Mouse (Mus musculus) retina, postnatal 1 day (tissue): ENCODE measurements around the gene Snrpg.
"Not testable (repeated sequence)": the region's sequence is repeated elsewhere in the genome, so short reads cannot be mapped to it uniquely, and the experiment has no call there.

Experiments
- DNase-seq: peaks from one replicate; pipeline ENCODE4 v3.0.0-alpha.2; 2012

Gene Snrpg

DNA sequence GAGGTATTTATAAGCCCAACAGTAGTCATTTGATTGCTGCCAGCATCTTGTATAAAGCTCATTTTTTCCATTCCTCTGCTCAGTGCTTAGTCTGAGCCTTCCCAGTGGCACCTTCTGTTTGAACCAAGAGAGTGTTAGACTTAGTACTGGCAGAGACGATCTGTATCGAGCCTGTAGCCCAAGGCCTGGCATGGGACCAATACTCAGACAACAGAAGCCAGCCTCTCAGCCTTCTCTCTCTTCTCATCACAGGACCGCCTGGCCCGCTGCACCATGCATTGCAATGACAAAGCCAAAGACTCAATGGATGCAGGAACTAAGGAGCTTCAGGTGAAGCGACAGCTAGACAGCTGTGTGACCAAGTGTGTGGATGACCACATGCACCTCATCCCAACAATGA is 2.6 kb upstream of the Snrpg start:
- no peak for DNase-seq

- DNase-seq, result peak; percentile 19
These were observed 901 bp upstream of the Snrpg start for GRCm38 (mm10) chr6:86370093-86370713.

- DNase-seq, result peak; percentile 98
These were observed 322 bp downstream of the Snrpg start for GRCm38 (mm10) chr6:86371340-86371911.

DNA sequence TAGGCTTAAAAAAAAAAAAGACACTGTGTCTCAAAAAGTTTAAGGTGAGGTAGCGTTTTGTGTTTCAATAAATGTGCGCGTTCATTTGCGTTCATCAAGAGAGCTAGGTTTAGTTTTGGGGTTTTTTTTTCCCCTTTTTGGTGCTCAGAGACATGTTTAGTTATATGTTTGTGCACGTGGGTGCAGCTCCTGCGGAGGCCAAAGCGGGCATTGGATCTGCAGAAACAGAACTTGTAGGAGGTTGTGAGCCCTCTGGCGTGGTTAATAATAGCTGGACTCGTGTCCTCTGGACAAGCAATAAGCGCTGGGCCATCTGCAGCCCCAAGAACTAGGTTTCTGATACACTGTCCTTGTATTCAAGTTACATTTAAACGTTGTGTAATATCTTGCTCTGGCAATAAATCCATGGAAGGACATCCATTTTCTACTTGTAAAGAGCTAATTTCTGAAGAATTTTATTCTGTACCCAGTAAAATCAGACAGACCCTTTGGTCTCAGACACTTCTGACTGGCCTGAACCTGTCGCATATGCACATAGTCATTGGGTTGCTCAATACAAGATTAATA is 929 bp downstream of the Snrpg start:
- no peak for DNase-seq

DNA sequence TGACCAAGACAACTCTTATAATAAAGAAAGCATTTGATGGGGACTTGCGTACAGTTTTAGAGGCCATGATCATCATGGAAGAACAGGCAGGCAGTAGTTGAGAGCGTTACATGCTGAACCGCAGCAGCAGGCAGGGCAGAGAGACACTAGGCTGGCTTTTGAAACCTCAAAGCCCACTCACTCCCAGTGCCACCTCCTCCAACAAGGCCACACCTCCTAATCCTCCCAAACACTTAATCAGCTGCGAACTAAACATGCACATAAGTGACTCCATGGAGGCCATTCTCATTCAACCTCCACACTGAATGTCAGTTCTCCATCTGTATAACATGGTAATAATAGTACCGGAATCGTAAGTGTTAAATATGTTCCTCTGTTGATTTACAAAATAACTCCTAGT is 2.5 kb downstream of the Snrpg start:
- DNase-seq, result no peak

GRCm38 (mm10) chr6:86378341-86378740 is 7.2 kb downstream of the Snrpg start:
- no peak for DNase-seq

- not testable (repeated sequence) for DNase-seq
These were observed 9.0 kb downstream of the Snrpg start for GRCm38 (mm10) chr6:86380112-86380511.

DNA sequence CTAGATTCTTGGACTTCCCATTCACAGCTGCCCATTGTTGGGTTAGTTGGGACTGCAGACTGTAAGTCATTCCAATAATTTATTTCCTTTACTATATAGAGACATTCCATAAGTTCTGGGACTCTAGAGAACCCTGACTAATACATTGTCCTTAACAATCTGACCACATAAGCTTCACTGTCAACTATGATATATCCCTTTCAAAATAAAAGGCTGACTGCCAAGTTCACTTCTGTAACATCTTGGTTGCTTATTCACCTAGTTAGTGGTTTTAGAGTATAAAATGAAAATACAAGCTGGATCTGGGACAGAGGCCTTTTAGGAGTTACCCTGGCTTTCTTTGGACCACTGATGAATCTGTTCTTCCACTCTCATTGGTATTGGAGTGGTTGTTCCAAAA is 11.4 kb downstream of the Snrpg start:
- DNase-seq, result no peak

DNA sequence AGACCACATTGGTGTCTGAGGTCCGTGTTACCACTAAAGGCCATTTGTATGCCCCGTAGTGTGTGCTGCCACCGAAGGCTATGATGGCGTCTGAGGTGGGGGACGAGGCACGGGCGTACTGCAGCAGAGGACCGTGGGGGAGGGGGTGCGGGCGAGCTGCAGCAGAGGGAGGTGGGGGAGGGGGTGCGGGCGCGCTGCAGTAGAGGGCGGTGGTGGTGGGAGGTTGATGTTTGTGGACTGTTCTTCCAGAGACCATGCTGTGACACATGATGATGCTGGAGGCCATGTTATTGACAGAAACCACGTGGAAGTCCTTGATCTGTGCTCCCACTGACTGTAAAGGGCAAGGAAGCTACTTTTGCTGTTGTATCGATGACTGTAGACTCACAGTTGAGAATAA is 12.3 kb downstream of the Snrpg start:
- peak; percentile 9 for DNase-seq

GRCm38 (mm10) chr6:86384692-86385091 is 13.6 kb downstream of the Snrpg start:
- no peak for DNase-seq

GRCm38 (mm10) chr6:86385362-86386104 is 14.4 kb downstream of the Snrpg start:
- DNase-seq, result no peak

DNA sequence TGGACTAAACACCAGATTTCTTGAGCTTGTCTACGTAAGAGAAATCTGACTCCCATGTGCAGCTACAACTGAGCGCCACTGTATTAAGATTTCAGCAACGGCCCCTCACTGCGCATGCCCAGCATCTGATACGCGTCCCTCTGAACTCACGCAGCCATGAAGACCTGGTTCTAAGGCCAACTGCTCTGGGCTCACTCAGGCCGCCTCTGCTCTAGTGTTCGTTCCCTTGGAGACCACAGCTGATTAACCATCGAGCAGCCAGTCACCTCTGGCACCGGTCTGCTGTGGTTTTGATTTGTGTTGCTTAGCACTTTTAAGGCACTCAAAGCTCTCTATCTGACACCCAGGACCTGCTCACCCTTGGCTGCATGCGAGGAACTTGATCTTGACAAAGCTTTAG is 16.2 kb downstream of the Snrpg start:
- no peak for DNase-seq

GRCm38 (mm10) chr6:86388461-86388860 is 17.4 kb downstream of the Snrpg start:
- DNase-seq, result no peak

- DNase-seq, result peak; percentile 25
These were observed 20.2 kb downstream of the Snrpg start for GRCm38 (mm10) chr6:86391326-86391725.

- no peak for DNase-seq
These were observed 22.1 kb downstream of the Snrpg start for GRCm38 (mm10) chr6:86393187-86393586.

- DNase-seq, result no peak
These were observed 23.1 kb downstream of the Snrpg start for GRCm38 (mm10) chr6:86394078-86394720.

DNA sequence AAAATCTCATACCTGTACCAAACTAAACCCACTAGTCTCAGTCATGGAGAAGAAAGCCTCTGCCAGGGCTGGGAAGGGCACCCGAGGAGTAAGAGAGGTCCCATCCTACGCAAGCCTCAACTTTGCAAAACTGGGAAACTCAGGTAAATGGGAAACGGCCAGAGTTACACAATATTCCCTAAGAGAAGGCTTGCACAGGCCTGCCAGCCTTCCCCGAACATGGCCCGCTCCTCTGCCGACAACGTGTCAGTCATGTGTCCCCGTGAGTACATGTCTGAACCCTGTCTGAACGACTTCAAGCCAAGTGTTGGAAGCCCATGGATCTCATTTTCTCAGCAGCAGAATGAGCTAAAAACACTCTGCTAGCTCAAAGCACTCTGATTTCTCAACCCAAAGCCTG is 23.9 kb downstream of the Snrpg start:
- DNase-seq, result no peak

GRCm38 (mm10) chr6:86395969-86396368 is 24.9 kb downstream of the Snrpg start:
- DNase-seq, result no peak

GRCm38 (mm10) chr6:86396581-86397256 is 25.6 kb downstream of the Snrpg start, which contains the start of gene Pcyox1:
Gene Pcyox1 (minus strand): TSS chr6:86397154.
- peak; percentile 92 for DNase-seq

DNA sequence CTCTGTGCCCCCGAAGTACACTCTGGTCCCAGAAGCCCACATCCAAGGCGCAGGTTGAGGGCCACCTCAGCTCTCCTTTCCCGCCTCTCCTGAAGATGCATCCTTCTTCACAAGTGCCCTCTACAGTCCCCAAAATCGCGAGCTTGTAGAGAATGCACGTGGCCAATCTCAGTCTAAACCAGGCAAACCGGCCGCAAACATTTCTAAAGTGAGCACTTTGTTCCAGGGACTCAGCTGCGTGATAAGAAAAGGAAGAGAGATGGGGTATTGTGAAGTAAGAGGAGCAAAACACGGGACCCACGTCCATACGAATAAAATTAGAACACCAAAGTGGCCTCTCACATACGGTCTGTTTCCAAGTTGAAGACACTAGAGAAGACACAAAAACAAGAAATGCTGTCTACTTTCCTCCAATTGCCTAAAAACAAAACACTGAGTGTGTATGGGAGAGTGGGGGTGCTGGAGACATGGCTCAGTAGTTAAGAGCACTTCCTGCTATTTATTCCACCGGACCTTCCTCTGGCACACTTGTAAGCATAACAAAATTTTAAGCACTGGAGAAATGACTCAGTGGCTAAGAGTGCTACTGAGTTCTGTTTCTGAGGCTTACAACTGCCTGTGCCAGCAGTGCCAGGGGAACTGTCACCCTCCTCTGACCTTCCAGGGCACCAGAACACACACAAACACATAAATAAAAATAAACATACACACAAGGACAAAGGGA is 26.3 kb downstream of the Snrpg start:
- DNase-seq, result no peak

GRCm38 (mm10) chr6:86398986-86399385 is 27.9 kb downstream of the Snrpg start:
- no peak for DNase-seq

- DNase-seq, result no peak
These were observed 28.9 kb downstream of the Snrpg start for GRCm38 (mm10) chr6:86399995-86400394.
